Mouse (Mus musculus) urinary bladder, adult 18-20 months (tissue): Measurements from ENCODE around the gene Wee1.
A peak's percentile ranks its signal among the peaks of the same experiment; 100 is the strongest.
"Not testable (repeated sequence)": the region's sequence is repeated elsewhere in the genome, so short reads cannot be mapped to it uniquely, and the experiment has no call there.

Source experiments
- DNase-seq, 2 experiments: peaks; one replicate each; pipeline ENCODE4 v3.0.0; 2022; ENCODE audit warnings: low spot score in 2 of 2, mixed read lengths in 2 of 2

Gene Wee1

GRCm38 (mm10) chr7:110122565-110123422, 948 bp downstream of the Wee1 start:
- DNase-seq: peak; percentile 61 to 67

- DNase-seq: no peak
Observed at GRCm38 (mm10) chr7:110123844-110124555, 2.2 kb downstream of the Wee1 start.

DNA sequence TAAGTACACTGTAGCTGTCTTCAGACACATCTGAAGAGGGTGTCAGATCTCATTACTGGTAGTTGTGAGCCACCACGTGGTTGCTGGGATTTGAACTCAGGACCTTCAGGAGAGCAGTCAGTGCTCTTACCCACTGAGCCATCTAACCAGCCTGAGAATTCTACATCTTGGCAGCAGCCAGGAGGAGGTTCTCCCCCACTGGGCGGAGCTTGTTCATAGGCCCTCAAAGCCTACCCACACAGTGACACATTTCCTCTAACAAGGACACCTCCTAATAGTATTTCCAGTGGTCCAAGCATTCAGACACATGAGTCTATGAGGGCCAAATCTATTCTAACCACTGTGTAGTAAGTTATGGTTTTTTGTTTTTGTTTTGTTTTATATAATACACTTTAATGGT, 6.7 kb downstream of the Wee1 start:
- DNase-seq: no peak

DNA sequence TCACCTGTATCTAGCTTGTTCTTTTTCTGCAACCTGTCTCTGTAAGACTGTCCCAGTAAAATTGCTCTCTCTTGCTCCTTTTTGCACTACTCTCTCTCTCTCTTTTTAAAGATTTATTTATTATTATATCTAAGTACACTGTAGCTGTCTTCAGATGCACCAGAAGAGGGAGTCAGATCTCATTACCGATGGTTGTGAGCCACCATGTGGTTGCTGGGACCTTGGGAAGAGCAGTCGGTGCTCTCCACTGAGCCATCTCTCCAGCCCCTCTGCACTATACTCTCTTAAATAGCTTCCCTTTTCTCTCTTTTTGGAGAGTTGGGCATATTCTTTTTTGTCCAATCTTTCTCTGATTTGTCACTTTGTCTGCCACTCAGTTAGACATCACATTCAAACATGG, 10.4 kb downstream of the Wee1 start:
- not testable (repeated sequence) for DNase-seq

DNA sequence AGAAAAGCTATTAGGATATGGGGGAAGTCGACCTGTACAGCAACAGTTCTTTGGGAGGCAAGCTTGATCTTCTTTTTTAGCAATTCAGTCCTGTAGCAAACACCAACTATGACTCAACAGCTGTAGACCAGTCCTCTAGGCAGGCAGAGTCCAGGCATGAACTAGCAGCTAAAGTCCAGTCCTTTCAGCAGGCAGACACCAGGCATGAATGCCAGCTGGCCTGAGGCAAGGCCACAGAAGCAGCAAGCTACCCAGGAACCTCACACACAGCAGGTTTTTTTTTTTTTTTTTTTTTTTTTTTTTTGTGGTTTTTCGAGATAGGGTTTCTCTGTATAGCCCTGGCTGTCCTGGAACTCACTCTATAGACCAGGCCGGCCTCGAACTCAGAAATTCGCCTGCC, 12.1 kb downstream of the Wee1 start:
- DNase-seq: no peak

DNA sequence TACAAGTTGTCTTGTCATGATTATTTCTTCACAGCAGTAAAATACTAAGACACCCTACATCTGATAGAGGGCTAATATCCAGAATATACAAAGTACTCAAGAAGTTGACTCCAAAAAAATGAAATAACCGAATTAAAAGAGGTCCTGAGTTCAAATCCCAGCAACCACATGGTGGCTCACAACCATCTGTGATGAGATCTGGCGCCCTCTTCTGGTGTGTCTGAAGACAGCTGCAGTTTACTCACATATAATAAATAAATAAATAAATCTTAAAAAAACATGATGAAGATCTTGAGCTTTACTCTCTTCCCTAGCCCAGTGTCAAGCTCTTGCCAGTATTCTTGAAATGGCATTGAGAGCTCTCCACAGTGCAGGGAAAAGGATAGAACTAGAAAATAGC, 16.7 kb downstream of the Wee1 start:
- DNase-seq: no peak

DNA sequence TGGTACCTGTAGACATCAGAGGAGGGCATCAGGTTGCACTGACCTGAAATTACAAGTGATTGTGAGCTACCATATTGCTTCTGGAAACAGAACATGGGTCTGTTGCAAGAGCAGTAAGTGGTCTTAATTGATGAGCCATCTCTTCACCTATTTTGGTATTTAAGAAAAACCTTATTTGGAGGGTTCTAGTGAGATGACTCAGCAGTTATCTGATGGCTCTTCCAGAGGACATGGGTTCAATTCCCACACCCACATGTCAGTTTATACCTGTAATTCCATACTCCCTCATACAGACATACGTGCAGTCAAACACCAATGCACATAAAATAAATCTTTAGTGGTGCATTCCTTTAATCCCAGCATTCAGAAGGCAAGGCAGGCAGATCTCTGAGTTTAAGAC, 22.0 kb downstream of the Wee1 start:
- no peak for DNase-seq

DNA sequence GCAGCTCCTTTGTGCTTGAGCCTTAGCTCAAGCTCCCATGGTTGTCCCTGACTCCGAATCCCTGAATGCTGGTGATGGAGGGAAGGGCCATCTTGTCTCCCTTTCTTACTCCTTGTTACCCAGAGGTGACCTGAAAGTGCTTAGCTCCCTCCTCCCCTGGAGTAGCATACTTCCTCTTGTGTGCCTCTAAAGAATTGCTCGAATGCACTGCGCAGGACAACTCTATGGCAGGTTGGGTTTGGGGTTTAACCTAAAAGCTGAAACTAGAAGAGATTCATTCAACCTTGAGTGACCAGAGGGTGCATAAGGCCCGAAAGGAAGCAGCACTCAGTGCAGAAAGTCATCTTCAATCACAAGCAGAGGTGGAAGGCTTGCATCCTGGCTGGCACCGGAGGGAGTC, 31.0 kb downstream of the Wee1 start:
- DNase-seq: no peak

GRCm38 (mm10) chr7:110156712-110157260, 34.9 kb downstream of the Wee1 start:
- DNase-seq: no peak

- no peak for DNase-seq
Observed at GRCm38 (mm10) chr7:110157261-110157910, 35.5 kb downstream of the Wee1 start.

- no peak for DNase-seq
Observed at GRCm38 (mm10) chr7:110158073-110158472, 36.2 kb downstream of the Wee1 start.

- not testable (repeated sequence) for DNase-seq
Observed at GRCm38 (mm10) chr7:110160109-110160508, 38.3 kb downstream of the Wee1 start.

DNA sequence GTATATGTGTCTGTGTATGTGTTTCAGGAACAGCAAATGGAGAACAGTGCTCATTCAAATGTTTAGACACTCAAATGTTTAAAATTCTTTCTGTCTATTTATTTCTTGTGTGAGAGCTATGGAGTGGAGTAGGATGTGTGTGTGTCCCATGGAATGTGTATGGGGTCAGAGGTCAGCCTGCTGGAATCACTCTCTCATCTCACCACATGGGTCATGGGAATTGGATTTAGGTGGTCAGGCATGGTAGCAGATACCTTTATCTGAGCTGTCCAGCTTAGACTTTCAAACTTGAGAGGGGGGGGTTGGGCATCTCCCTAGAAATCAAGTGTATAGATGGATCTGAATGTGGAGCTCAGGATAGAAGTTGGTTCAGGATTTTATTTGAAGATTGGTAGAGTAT, 38.8 kb downstream of the Wee1 start:
- DNase-seq: no peak

GRCm38 (mm10) chr7:110163024-110163423, 41.2 kb downstream of the Wee1 start:
- DNase-seq: no peak

DNA sequence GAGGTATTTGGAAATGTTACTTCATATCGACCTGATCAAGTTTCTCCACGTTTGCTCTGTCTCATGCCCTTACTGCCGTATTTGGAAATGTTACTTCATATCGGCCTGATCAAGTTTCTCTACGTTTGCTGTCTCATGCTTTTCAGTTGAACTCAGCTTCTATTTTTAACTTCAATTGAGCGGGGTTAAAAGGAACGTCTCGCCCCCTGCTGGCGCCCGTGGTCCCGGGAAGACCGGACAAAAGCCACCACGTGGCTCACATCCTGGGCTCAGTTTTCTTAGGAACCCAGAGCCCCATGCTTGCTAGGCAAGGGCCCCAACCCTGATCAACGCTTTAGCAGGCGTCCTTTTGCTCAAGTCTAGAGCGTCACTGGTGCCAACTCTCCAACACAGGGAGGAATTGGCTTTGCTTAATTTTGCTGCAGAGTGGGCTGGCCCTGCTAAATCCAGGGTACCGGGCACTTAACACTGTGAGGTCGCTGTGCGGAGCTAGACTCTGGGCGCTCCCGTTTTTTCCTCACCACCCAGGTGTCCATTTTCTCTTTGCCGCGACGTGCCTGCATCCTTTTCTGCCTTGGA, 42.3 kb downstream of the Wee1 start:
- peak; percentile 84 for DNase-seq

DNA sequence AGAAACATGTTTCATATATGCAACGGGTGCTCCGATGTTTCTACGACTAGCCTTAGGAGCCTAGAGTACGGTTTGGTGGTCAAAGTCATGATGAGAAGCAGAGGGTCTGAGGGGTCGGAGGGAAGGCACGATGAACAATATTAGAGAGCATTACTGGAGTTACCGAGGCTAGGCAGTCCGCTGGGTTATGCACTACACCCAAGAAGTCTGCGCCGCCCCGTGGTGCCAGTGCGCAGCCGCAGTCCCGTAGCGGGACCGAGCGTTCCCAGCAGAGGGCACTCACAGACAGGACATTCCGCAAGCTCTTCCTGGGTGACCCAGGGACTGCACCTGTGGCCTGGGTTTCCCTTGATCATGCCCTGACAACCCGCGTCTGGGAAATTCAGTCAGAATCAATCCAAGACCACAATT, 42.9 kb downstream of the Wee1 start:
- DNase-seq: peak; percentile 89 to 97

DNA sequence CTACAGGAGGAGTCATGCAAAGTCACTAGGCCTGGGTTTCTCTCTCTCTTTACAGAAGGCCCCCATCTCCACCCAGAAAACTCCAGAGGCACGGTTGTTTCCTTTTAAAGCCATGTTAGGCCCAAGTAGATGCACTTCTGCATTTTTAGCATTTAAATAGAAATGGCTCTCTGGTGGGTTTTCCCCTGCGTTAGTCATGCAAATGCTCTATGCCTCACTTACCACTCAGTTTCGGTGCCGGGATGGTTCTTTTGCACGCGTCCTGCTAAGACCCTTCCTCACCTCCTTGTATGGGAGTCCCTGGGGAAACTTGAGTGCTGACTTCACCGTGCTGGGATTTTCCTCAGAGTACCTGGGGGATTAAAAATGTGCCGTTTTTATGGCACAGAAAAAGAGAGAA, 44.4 kb downstream of the Wee1 start:
- DNase-seq: no peak

DNA sequence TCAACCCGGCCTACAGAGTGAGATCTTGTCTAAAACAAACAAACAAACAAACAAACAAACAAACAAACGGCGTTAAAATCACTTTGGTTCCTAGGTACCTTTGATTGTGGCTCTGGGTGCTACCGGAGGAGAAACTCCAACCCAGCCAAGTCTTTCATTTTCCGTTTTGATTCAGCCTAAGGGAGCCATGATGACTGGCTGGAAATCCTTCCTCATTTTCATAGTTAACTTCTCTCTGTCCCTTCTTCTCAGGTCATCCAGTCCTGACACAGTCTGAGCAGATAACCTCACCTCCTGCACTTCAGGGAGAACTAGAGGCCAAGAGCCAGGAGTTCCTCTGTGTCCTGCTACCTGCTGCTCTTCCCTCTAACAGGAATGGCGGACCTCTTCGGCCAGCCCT, 57.4 kb downstream of the Wee1 start:
- no peak for DNase-seq

GRCm38 (mm10) chr7:110180613-110181012, 58.8 kb downstream of the Wee1 start:
- no peak for DNase-seq

GRCm38 (mm10) chr7:110181446-110181845, 59.6 kb downstream of the Wee1 start:
- DNase-seq: no peak

- DNase-seq: no peak
Observed at GRCm38 (mm10) chr7:110184608-110185007, 62.8 kb downstream of the Wee1 start.

DNA sequence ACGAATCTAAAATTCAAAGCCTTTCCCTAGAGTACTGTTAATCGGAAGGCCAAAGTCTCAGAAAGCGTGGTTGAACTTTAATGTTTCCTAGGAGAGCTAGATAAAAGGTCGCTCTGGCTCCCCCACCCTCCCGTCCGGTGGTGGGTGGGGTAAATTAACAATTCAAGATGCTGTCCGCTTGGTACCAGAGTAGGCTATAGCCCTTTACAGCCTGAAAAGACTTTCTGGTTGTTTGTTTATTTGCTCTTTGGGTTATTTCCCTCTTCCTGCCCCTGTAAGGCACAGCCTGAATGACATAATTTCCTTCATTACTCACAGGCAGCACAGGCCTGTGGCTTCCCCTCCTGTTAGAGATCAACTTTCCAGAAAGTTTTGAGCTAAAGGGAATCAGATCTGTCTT, 68.1 kb downstream of the Wee1 start:
- DNase-seq: no peak
